Mouse (Mus musculus) brain, embryonic 14.5 days (tissue): ENCODE measurements around the gene Hspa12a.

Source experiments
- CTCF ChIP-seq: fragments of 200-500 bp; IDR thresholded peaks from 2 replicates; pipeline ENCODE4 v1.5.1; 2012; ENCODE audit warnings: inconsistent platforms, mild to moderate bottlenecking, moderate library complexity, borderline replicate concordance; ENCODE audit not compliant: insufficient read depth, insufficient read length; ENCODE audit errors: extremely low read depth
- POLR2A ChIP-seq: fragments of 200-500 bp; IDR thresholded peaks from 2 replicates; pipeline ENCODE4 v1.6.1; 2012; ENCODE audit warnings: mild to moderate bottlenecking, inconsistent platforms, borderline replicate concordance; ENCODE audit not compliant: poor library complexity, insufficient read depth, insufficient read length, severe bottlenecking; ENCODE audit errors: extremely low read depth

DNA sequence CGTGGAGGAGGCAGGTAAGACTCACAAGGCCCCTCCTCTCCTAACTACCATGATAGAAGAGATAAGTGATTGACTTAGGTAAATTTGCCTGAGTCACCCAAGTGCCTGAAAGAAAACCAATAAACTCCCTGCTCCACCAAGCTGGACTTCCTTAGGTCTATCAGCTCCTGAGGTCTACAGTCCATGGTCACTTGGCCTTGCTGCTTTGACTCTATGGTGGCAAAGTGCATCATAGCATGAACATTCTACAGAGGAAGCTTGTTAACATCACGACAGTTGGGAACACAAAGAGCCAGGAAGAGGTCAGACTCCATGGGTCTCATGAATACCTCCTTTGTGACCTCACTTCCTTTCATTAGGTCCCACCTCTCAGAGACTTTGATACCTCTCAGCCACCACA lies 191.9 kb downstream of the Hspa12a start:
- TF ChIP-seq CTCF (no peak), POLR2A (no peak)
